Mouse (Mus musculus) left cerebral cortex, adult 11 months (tissue): ENCODE results near the gene Lipm.

Experiments
- DNase-seq: peaks from one replicate; pipeline ENCODE4 v3.0.0; 2022; ENCODE audit warnings: low spot score

Lipm gene

DNA sequence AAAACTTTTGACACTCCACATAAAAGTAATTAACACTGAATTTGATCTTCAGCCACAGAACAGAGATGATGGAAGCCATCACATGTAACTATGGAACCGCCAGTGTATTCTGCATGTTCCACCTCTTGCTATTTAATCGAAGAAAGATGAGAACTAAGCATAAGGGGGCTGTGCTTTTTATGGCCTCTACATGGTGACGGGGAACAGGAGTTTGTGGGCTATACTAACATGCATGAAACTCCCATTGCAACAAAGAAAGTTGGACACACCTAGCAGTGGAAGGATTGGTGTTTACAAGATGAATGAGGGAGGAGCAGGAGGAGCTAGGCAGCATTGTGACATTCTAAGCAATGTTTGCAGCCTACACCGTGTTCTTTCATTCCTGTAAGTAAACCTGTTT lies at the start of gene Lipm:
Gene Lipm, plus strand, starts transcription at position 301 of the 400 bp plus-strand sequence.
- DNase-seq: no peak

DNA sequence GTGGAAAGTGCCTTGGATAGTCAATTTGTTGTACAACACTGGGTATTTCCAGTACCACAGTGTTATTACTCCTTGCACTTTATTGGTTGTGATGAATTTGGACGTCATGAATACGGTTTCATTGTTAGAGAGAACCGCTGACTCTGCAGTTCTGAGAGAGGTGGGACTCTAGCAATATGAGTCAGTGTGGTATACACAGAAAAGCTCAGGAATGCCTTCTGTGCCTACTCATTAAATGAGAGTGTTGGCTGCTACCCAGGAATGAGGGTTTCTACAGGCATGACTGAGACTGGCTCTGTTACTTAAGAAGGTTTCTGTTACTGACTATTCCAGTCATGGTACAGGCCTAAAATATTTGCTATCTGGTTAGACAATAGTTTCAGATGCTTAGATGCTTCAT lies 49.2 kb upstream of the Lipm start:
- DNase-seq: no peak

DNA sequence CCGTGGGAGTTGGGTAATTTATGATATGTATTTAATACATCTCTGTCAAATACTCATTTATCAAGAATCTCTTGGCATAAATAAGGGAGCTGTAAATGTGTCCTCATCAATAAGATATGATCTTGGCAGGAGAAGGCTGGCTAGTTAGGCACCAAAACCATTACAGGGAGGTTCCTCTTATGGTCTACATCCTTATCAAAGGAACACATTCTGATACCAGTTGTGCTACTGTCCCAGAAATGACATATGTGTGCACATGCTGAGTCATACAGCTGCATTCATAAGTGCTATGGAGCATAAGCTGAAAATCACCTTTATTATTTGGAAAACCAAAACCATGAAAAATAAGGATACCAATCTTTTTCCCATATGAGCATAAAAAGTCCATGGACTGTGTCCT lies 37.2 kb upstream of the Lipm start:
- no peak for DNase-seq

DNA sequence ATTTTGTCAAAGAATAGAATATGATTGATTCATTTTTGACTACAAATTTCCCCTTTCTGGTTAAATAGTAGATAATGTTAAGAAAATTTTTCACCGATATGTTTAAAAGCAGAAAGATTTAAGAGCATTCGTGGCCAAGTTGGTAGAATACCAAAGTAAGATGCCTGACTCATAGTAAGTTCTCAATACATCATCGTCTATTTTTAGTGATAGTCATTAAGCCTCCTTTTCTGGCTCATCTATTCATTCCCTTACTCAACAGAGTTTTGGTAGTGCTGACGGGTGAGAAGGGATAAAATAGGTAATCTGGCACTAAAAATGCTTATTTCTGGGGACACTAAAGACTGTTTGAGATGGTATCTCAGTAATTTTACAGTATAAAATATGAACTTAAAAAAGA lies 36.7 kb upstream of the Lipm start:
- DNase-seq: peak; percentile 5

DNA sequence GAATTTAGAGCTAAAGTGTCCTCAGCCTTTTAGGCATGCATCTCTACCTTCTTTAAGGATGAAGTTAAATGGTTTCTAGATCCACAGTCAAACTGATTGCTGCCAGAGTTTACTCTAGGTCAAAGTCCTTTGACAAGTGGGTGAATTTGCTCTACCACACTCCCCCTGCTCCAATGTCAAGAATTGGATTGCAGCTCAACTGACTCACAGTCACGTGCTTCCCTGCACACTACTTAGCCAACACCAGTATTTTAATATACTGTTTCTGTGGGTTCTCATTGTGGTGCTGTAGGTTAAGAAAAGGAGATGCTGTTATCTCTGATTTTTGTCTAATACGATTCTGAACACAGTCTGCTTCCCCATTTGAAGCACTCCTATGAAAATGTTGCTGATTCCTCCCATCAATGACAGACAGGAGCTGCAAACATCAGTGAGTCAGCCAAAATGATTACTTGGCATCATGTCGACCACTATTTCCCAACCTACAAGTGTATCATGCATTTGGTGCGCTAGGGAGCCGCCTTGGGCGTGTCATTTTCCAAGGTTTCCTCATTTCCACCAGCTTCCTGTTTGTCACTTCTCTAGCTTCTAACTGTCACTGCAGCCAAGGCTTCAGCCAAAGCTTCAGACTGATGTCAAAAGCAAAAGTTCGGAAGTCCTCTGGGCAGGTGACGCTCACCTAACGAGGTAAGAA lies 33.8 kb upstream of the Lipm start, which contains the start of gene Lipn:
Gene Lipn, plus strand, starts transcription at position 580 of the 694 bp plus-strand sequence.
- no peak for DNase-seq

DNA sequence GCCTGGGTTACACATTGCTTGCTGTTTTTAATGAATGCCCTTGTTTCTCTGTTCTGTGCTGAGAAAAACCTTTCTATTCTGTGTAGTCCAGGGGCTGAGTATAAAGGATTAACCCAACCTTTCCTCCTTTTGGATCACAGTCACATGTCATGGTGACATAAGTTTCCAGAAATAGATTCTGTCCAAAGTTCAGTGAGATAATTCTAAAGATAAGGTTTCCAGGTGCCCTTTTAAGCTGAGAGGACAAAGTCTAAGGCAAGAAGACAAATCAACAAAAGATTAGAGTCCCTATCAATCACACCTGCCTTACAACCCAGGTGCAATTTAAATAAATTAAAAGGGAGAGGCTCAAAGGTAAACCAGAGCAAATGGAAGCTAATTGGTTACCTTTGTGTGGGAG lies 26.5 kb upstream of the Lipm start:
- DNase-seq: no peak

DNA sequence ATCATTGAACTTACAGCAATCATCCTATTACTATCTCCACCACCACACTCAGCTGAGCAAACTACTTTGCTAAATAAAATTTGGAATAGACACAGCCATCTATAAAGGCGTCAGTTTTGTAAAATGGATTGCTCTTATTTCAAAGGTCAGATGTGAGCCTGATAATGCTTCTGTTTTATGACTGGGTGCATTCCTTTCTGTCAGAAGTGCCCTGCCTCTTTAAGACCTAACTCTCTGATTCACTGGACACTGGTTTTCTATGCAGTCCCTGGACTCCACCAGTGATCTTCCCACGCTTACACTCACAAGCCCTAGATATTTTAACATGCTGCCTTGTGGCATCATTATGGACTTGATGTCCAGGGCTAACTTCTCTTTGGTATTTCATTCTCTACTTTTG lies 22.6 kb upstream of the Lipm start:
- DNase-seq: no peak

DNA sequence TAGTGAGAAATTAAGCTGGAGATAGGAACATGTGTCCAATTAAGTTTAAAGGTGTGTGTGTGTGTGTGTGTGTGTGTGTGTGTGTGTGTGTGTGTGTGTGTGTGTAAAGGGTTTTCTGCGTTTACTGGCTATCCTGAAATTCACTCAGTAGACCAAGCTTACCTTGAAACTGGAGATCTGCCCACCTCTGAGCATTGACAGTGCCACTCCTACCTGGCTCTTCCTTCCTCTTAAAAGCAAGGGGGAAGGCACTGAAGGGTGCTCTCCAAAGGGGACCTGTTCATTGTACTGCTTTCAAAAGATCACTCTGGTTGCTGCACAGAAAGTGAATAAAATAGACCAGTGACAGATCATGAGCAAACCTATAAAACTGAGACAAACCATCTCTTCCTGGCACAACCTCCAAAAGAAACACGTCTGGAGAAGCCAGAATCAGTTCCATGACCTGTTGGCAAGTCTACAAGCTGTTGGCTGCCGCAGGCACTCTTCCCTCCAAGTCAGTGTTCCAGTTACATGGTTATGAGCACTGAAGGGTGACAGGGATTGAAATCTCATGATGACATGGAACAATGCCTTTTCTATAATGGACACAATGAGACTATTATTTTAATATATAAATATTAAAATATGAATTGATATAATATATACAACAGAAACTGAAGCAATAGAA lies 11.6 kb upstream of the Lipm start:
- no peak for DNase-seq

DNA sequence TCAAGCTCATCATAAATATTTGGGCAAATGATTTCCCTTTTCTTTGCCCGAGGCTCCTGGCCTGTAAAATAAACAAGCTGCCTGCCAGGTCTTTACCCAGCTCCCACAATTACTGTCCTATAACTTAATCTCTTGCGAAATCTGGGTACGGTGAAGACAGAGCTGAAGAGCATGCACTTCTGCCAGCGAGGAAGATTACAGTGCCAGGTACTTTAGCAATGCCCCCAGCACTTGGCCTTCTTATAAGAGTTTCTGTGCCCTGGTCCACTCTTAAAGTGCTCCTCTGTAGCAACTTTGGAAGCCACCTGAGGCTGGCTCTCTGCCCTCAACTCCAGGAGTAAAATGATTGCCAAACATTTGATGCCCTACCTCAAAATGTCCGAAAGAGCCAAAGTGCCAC lies 5.4 kb upstream of the Lipm start:
- no peak for DNase-seq

DNA sequence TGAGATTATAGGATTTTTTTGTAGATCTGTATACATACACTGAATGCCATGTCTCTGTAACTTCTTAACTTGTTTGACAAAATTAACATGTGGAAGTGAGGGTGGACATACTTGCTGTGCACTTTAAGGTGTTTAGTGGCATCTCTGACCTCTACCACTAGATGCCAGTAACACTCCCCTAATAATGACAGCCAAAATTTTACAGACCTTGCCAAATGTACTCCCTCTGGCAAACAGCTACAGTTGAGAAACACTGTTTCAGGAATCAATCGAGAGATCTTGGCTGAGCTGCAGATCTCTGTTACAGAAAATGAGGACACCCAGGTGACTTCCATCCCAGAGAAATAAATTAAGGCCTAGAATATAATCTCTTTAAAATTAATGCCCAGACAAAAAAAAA lies 4.5 kb upstream of the Lipm start:
- DNase-seq: no peak

DNA sequence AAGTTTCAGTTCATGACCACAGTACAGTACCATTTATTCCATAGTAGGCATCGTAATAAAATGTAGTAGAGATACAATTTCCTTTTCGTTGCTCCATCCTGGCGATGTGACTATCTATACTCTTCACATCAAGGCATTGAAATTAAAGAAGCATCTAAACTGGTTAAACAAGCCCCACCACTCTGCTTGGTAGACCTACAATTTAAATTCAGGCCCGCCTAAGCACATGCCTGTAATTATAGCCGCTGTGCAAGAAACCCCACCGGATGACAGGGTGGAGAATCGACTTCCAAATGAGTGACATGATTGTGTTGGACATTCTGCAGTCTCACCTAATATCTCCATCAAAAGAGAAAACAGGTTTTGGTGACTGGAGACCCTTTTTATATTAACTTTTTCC lies 1.2 kb downstream of the Lipm start:
- no peak for DNase-seq

DNA sequence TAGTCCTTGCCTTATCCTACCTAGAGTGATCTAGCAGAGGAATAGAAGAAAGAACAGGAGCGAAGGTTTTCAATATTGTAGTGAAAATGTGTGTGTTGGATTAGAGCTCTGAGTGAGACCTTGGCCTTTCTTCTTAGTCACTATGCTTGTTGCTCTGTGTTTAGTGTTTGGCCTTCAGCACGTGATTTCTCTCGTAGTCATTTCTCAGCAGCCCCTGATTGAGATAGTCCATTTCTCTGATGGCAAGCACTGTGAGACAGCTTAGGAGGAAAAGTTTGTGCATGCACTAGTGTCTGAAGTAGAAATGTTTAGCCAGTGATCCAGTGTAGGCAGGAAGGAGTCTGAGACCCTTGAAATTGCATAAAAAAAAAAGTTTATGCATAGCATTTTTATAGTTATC lies 4.1 kb downstream of the Lipm start:
- no peak for DNase-seq

DNA sequence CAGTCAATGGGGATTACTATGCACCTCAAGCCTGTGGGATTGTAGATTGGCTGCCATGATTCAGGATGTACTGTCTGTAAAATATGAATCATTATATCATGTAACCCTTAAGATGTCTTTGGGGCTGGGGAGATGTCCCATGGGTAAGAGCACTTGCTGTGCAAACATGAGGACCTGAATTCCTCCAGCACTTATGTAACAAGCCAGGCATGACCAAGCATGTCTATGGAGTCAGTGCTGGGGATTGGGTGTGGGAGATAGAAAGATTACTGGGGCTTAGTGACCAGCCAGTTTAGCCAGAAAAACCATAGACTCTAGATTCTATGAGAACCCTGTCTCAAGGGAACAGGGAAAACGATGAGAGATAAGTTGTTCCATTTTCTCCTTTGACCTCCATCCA lies 18.4 kb downstream of the Lipm start:
- DNase-seq: no peak

DNA sequence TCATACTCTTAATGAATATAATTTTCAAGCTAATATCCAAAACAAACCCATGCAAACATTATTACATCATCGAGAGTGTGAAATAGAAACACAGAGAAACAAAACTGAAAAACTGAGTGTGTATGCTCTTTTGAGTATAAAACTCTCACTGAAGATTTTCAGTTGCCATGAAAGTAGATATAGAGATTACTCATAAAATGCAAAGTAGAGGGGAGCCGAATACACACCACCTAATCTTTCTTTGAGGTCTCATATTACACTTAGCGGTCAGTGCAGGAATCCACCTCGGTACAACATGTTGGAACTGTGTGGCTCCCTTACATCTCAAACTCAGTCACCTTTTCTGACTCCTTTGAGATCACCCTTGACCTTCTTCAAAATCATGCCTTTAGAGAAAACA lies 18.9 kb downstream of the Lipm start:
- DNase-seq: no peak

DNA sequence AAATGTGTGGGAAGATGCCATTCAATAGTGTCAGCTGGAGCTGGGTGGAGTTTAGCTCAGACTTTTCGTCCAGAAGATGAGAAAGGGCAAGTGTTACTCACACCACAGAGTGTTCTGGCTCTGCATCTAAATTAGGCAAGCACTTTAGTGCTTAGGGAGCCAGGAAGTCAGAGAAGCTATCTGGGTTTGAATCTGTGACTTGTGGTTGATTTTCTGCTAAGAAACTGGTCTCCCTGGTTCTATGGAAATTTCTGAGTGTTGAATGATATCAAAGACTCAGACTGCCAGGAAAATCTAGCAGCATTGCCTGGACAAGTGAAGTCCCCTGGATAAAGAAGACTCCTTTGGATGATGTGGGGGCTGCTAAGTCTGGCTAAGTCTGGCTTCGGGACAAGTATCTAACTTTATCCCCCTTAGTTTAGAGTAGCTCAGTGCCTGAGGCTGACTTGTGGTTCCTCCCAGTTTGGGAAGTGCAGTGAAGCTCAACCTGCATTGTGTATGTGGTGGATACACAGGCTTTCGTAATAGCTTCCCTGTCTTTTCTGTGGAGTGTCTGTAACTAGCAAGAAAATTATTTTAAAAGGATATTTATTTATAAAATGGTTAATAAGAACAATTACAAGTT lies 19.5 kb downstream of the Lipm start:
- no peak for DNase-seq

DNA sequence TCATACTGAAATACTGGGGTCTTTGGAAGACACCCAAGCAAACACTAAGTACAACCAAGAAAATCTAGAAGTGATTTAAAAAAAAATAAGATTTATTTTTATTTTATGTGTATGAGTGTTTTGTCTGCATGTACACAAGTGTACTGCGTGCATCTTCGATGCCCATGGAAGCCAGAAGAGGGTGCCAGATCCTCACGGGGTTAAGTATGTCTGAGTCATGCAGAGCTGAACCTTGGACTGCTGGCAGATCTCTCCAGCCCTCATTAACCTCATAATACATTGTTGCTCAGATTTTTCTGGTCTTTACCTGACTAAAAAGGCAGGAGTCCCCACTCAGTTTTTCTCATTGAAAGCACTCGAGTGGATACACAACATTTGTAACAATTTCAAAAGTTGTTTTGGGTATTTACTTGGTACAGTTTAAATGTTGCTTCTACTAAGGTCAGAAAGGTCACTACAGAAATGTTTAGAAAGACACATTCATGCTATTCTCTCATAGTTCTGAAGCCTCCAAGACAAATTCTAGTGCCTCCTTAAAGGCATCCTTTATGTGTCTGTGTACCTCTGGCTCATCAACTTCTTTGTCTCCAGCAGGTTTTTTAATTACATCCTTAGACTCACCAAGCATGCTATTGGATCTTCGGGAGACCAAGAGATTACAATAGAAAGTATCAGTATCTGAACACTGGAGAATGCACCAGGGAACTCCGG lies 38.1 kb downstream of the Lipm start:
- DNase-seq: no peak

DNA sequence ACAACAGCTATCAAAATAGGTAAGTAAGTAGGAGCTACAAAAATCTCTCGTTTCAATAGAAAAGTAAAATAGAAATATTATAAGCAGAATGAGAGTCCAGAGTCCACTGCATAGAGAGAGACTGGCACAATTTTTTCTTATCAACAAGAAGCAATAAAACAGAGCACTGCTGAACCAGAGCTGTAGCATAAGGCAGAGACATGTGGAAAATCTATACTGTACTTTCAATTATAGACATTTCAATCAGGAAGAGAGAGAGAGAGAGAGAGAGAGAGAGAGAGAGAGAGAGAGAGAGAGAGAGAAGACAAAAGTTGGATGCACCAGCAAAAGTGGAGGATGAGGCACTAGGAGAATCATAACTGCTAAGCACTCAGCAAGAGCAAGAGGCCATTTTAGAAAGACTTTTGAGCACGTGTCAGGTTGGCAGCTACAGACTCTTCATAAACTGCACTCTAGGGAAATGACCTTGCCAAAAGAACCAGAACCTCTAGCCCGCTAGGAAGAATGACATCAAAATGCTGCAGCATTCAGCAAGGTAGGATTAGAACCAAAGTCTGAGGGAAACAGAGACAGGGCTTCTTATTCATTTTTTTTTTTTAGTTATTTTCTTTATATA lies 38.8 kb downstream of the Lipm start:
- DNase-seq: no peak

DNA sequence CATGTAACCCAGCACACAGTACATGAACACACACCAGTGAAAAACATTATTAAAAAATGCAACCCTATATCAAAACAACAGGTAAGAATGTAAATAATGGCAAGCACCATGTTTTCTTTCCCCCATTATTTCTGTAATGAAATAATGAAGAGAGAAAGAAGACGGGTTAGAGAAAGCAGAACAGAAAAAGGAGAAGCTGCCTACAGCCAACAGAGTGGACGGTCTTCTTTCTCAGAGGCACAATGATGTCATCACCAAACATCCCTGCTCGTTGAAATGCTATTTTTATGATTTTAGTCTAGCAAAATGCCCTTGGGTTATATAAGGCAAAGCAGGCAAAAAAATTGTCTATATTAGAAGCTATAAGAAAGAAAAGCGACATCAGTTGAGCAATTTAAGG lies 47.7 kb downstream of the Lipm start:
- DNase-seq: no peak

DNA sequence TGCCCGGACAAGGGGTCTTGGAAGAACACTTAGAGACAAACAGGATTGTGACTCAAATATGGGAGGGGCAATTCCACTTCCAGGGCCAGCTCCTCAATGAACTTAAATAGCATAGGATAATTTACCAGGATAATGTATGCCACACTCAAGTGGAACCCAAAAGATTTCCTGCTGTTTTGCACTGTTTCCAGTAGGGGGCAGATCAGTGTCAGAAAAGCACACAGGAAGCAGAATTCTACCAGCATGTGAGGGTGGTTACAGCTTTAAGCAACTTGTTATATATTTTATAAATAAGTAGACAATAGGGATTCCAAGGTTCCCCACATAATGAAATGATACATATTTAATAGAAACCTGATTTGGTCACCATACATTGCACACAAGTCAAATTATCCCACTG lies 51.2 kb downstream of the Lipm start:
- DNase-seq: no peak

DNA sequence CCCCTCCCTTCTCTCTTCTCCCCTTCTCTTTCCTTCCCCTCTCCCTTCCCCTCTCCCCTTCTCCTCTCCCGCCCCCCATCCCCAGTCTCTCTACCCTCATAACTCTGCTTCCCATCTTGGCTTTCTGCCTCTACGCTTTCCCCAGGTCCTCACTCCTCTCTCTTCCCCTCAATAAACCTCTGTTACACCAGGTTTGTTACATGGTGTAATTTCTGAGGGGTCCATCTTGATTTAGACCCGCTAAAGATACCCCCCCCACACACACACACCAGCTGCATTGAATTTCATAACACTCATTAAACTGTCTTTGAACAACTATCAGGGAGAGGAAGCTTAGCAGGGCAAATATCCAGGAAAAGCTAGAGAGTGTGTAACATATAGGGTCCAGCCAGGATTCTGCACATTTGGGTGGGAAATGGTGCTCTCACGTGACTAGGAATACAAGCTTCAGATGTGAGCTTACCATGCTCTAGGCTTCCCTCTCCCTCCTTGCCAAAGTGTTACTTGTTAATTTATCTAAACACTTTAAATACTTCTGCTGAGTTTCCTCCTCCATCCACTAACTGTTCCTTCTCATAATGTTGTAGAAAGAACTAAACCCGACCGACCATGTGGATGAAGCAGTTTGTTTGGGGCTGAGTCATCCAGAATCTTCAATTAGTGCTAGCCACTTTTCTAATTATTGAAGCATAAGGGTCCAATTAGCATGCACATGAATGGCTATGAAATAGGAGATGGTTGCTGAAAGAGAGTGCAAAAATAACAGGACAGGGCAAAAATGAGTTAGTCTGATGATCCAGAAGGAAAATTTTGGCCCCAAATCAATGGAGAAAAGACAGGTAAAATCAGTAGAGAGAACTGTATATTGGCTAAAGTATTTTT lies 52.8 kb downstream of the Lipm start:
- no peak for DNase-seq

DNA sequence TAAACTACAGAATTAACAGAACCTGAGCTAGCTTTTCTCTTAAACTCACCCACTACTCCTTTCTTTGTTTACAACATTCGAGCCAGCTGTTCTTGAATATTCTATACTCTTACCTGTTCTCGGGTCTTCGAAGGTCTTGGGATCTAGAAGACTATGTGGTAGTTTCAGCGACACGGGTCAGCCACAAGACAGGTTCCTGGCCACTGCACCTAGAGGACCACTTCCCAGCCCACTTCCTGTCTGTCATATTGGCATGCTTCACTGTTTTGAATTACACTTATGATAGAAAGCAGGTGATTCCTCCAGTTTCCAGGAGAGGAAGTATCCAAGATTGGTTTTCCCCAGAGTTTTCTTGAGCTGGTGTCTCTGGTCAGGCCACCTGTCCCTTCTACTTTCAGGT lies 62.0 kb downstream of the Lipm start:
- DNase-seq: no peak
